Mouse (Mus musculus) left cerebral cortex, postnatal 25 days (tissue): ENCODE data around the gene Olfr810. TPM values are rescaled to one million over a fixed set of nuclear protein-coding genes. Genes with fewer than 3 reads are reported as not detected.

Experiments used
- DNase-seq, 2 experiments: peaks; one replicate each; pipeline ENCODE4 v3.0.0; 2022; ENCODE audit warnings: low spot score in 2 of 2, mixed read lengths in 1 of 2
- intact Hi-C: fragments of 180-260 bp; cut with DNase I; formaldehyde crosslinking; loops from one replicate; pipeline ENCODE4 v1.15.1; 2025
- total RNA-seq, 2 experiments: library from RNA; stranded (reverse); gene quantifications; 2 replicates each; pipeline ENCODE4 v1.2.3; 2021

Olfr810 gene
- not detected for total RNA-seq

DNA sequence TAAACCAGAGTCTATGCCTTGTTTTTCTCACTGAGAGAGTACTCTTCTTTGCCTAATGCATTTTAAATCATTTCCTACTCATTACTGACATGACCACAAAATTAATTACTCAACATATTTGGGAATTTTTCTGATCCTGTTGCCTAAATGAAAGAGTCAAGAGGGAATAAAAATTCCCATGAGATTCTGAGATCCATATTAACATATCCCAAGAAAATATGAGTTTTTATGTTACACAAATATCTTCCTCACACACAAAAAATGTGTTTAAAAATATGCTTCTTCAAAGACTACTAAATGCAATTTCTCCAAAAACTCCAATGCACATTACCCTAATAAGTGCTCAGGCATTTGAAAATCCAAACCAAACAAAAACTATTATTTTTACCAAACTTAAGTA lies at the start of gene Olfr810:
Olfr810 (minus strand) TSS at position 101 of the 400 bp plus-strand sequence.
- intact Hi-C loops = no loop called here
- no peak for DNase-seq

DNA sequence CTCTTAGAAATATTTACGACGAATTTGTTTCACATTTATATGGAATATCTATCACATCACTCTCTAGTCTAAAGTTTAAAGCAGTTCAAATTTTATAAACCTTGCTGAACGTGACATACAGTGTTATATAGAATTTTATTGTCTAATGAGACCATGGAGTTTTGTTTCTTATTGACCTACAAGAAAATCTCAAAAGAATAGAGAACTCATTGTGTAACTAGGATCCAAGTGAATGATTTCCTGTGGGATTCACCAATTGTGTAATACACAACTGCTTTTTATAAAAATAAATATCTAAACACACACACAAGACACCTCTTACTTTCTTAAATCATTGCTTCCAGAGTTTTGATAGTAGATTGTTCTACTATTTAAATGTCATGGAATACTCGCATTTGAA lies 9.6 kb upstream of the Olfr810 start, which contains the start of gene Olfr811:
Olfr811 (minus strand) TSS at position 101 of the 400 bp plus-strand sequence.
- intact Hi-C loops = no loop called here
- DNase-seq = no peak

- intact Hi-C loops = no loop called here
- DNase-seq = no peak
These were observed 16.6 kb downstream of the Olfr810 start for GRCm38 (mm10) chr10:129778123-129778522.

DNA sequence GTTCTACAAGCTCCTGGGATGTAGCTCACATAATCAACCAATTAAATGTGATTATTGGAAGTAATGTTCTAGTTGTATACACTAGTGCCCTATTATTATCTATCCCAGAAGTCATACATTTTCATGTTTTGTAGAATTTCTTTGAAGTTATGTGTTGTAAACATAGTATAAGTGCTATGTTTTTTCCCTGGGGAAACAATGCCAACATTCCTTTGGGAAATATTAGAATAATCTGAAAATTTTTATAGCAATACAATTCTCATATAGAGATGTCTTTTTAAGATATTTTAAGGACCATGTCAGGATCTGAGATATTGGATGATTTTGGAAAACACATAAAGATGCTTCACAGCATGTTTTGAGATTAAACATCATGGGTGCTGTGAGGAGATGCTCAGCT lies 20.4 kb downstream of the Olfr810 start, which contains the start of gene Olfr809:
Olfr809 (plus strand) TSS at position 301 of the 400 bp plus-strand sequence.
- DNase-seq = no peak
- intact Hi-C loops = no loop called here

- intact Hi-C loops = no loop called here
- no peak for DNase-seq
These were observed 29.5 kb downstream of the Olfr810 start, which contains the start of gene Olfr808 for GRCm38 (mm10) chr10:129765182-129765581. Gene Olfr808, plus strand, starts transcription at chr10:129765482.

DNA sequence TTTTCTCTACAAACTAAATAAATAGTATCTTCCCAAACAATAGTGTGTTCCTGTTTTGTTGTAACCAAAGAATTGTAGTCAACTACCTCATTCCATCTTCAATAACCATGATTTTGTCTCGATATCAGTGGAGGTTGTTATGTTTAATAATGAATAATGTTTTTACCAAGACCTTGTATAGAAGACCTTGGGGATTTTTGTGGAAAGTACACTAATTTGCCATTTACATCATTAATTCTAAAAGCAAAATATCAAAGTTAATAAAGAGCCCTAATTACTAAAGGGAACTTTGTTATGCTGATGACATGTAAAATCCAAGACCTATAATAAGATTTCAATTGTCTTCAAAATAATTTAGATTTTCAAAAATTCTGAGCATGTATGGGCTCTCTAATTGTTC lies 37.0 kb downstream of the Olfr810 start, which contains the start of gene Olfr807:
Olfr807 (minus strand) TSS at position 101 of the 400 bp plus-strand sequence.
- no peak for DNase-seq

GRCm38 (mm10) chr10:129741821-129742220 lies 52.9 kb downstream of the Olfr810 start, which contains the start of gene Olfr806:
Gene Olfr806, minus strand, starts transcription at chr10:129741921.
- DNase-seq = no peak
- intact Hi-C loops = no loop called here

More for the DNA sequence above, 37.0 kb downstream of the Olfr810 start, which contains the start of gene Olfr807:
- intact Hi-C loops = no loop called here

Other genes starting within 250 kb of the Olfr810 start
- gene Olfr794, start 227.3 kb downstream of the Olfr810 start, total RNA-seq = not detected
- not detected for gene Olfr796, start 182.3 kb downstream of the Olfr810 start, total RNA-seq
- gene Olfr798, start 167.0 kb downstream of the Olfr810 start, total RNA-seq = not detected
- gene Olfr799, start 157.4 kb downstream of the Olfr810 start, total RNA-seq = not detected
- gene Olfr800, start 137.2 kb downstream of the Olfr810 start, total RNA-seq = not detected
- gene Olfr801, start 121.1 kb downstream of the Olfr810 start, total RNA-seq = not detected
- under 1 TPM; 0.14 to 0.21 TPM for gene Olfr802, start 106.7 kb downstream of the Olfr810 start, total RNA-seq
- not detected for gene Olfr803, start 100.6 kb downstream of the Olfr810 start, total RNA-seq
- not detected for gene Olfr804, start 91.7 kb downstream of the Olfr810 start, total RNA-seq
- not detected for gene Olfr805, start 65.5 kb downstream of the Olfr810 start, total RNA-seq
- not detected for gene Olfr806, start 53.0 kb downstream of the Olfr810 start, total RNA-seq
- gene Olfr807, start 37.1 kb downstream of the Olfr810 start, total RNA-seq = not detected
- not detected for gene Olfr808, start 29.4 kb downstream of the Olfr810 start, total RNA-seq
- gene Olfr809, start 20.3 kb downstream of the Olfr810 start, total RNA-seq = not detected
- not detected for gene Olfr811, start 9.5 kb upstream of the Olfr810 start, total RNA-seq
- not detected for gene Olfr812, start 51.2 kb upstream of the Olfr810 start, total RNA-seq
- not detected for gene Olfr813, start 60.5 kb upstream of the Olfr810 start, total RNA-seq
- not detected for gene Olfr814, start 84.9 kb upstream of the Olfr810 start, total RNA-seq
- gene Olfr815, start 111.0 kb upstream of the Olfr810 start, total RNA-seq = not detected
- not detected for gene Olfr816, start 120.7 kb upstream of the Olfr810 start, total RNA-seq
- gene Olfr818, start 154.2 kb upstream of the Olfr810 start, total RNA-seq = not detected
- not detected for gene Olfr819, start 172.3 kb upstream of the Olfr810 start, total RNA-seq
- gene Olfr247, start 181.2 kb upstream of the Olfr810 start, total RNA-seq = not detected
- not detected for gene Gm10310, start 190.1 kb upstream of the Olfr810 start, total RNA-seq
- gene Olfr820, start 217.7 kb upstream of the Olfr810 start, total RNA-seq = not detected
- gene Olfr821, start 235.4 kb upstream of the Olfr810 start, total RNA-seq = not detected